In genomic region chr4:134449595-134450391, GRCm38 (mm10) we compare ENCODE assay signal across 9 mouse cellular contexts. TPM values are rescaled to one million over a fixed set of nuclear protein-coding genes. Genes with fewer than 3 reads are reported as not detected.
DNase-seq lines count a peak whose midpoint lies in the region; ATAC-seq and TF ChIP-seq lines count a peak whose summit lies in the region.
"Had no signal": no experiment of that assay in that cellular context is flagged by ENCODE, and none has a peak within 500 bp of the region (broad histone marks: within the 10 kb centered on the region; RNA-seq: fewer than 3 reads in every experiment).

No protein-coding gene starts in this region.

- peak overlapping the region; percentile 93 for H3K27ac ChIP-seq in forebrain, embryonic 12.5 days
- no peak overlapping the region for H3K27ac ChIP-seq in limb, embryonic 14.5 days (replicated peaks; ENCODE audit: low read depth, low read length)
- H3K27ac ChIP-seq: macrophage had no signal

- no peaks in the 10 kb centered on the region for H3K36me3 ChIP-seq in forebrain, embryonic 12.5 days (replicated peaks)
- no peaks in the 10 kb centered on the region for H3K36me3 ChIP-seq in limb, embryonic 14.5 days (ENCODE audit: control insufficient read depth, insufficient read depth, low read length)

- peak overlapping the region; percentile 42; the same call in 1 of the 2 replicates for H3K9ac ChIP-seq in forebrain, embryonic 12.5 days
- no peak overlapping the region for H3K9ac ChIP-seq in limb, embryonic 14.5 days (ENCODE audit: low read depth, low read length, severe bottlenecking)

- TF ChIP-seq POLR2A in limb, embryonic 14.5 days (IDR thresholded peaks at IDR 0.05; ENCODE audit: borderline replicate concordance, extremely low read depth, insufficient read depth, insufficient read length): no peak

- ATAC-seq in forebrain, embryonic 12.5 days (ENCODE audit: low FRiP score): peak; percentile 74
- no peak for ATAC-seq in limb, embryonic 14.5 days (ENCODE audit: low FRiP score, low read depth)

- no peak overlapping the region; the same call in 1 of the 2 replicates for H3K4me3 ChIP-seq in forebrain, embryonic 12.5 days (replicated peaks)
- H3K4me3 ChIP-seq in limb, embryonic 14.5 days (replicated peaks; ENCODE audit: low read length): no peak overlapping the region

- DNase-seq in adrenal gland, postnatal 10 days: peak; percentile 16
- DNase-seq in adrenal gland, adult 2 months: no peak
- peak; percentile 79 for DNase-seq in MN1 (ENCODE audit: low spot score)
- peak; percentile 49 for DNase-seq in limb, embryonic 14.5 days (ENCODE audit: low spot score)
- DNase-seq in urinary bladder, postnatal 36 days (ENCODE audit: low spot score in 2 of 2): no peak
- DNase-seq in thymus, postnatal 14 days: no peak
- DNase-seq in frontal cortex, postnatal 25 days (ENCODE audit: low spot score in 2 of 2): no peak

- H3K4me1 ChIP-seq in forebrain, embryonic 12.5 days: peaks cover 54% of the 10 kb centered on the region
- H3K4me1 ChIP-seq in limb, embryonic 14.5 days (ENCODE audit: control insufficient read depth, insufficient read depth, low read length): peaks cover 5% of the 10 kb centered on the region; the same call in 1 of the 2 replicates

- 9% methylated on average over 13 of the region's 13 CpGs for WGBS in forebrain, embryonic 12.5 days
- WGBS in limb, embryonic 14.5 days: 35% methylated on average over 13 of the region's 13 CpGs

- no peaks in the 10 kb centered on the region for H3K9me3 ChIP-seq in forebrain, embryonic 12.5 days
- H3K9me3 ChIP-seq in limb, embryonic 14.5 days (ENCODE audit: control insufficient read depth, low read length): no peaks in the 10 kb centered on the region

- H3K4me2 ChIP-seq in forebrain, embryonic 12.5 days: peak overlapping the region; percentile 40
- H3K4me2 ChIP-seq in limb, embryonic 14.5 days (replicated peaks; ENCODE audit: low read depth, low read length, severe bottlenecking): no peak overlapping the region

- peaks cover 13% of the 10 kb centered on the region for H3K27me3 ChIP-seq in forebrain, embryonic 12.5 days
- H3K27me3 ChIP-seq in limb, embryonic 14.5 days (ENCODE audit: control insufficient read depth, insufficient read depth, low read length): peaks cover 27% of the 10 kb centered on the region

RNA-seq across cellular contexts. Expression of gene Stmn1, which starts 18.3 kb away (rescaled TPM):
- 100 to 1,000 TPM; 140 to 156 TPM for total RNA-seq in adrenal gland, postnatal 10 days (2021)
- 10 to 100 TPM; 28.7 to 31.8 TPM for total RNA-seq in adrenal gland, adult 2 months (2021)
- polyA plus RNA-seq in adrenal gland, adult 2 months (2012; rRNA removed): 1.3 and 2.4 TPM in 2 replicates
- polyA plus RNA-seq in forebrain, embryonic 12.5 days (2016; fragmentation: Nextera tagmentation; extraction: Ambion mirVana): 4,517 and 4,745 TPM in 2 replicates
- polyA plus RNA-seq in limb, embryonic 14.5 days (2012; rRNA removed): 246 and 428 TPM in 2 replicates
- polyA plus RNA-seq in limb, embryonic 14.5 days (2014; fragmentation: Nextera tagmentation; extraction: Ambion mirVana): 1,273 and 1,449 TPM in 2 replicates

RNA-seq across cellular contexts. Expression of gene Paqr7, which starts 46.7 kb away (rescaled TPM):
- total RNA-seq in adrenal gland, postnatal 10 days (2021): 10 to 100 TPM; 23.5 to 28.6 TPM
- total RNA-seq in adrenal gland, adult 2 months (2021): 10 to 100 TPM; 30.3 to 78.9 TPM
- polyA plus RNA-seq in adrenal gland, adult 2 months (2012; rRNA removed): 196 and 204 TPM in 2 replicates
- polyA plus RNA-seq in forebrain, embryonic 12.5 days (2016; fragmentation: Nextera tagmentation; extraction: Ambion mirVana): 3.8 and 4.9 TPM in 2 replicates
- 5.9 and 8.2 TPM in 2 replicates for polyA plus RNA-seq in limb, embryonic 14.5 days (2012; rRNA removed)
- 2.3 and 2.9 TPM in 2 replicates for polyA plus RNA-seq in limb, embryonic 14.5 days (2014; fragmentation: Nextera tagmentation; extraction: Ambion mirVana)

RNA-seq across cellular contexts. Expression of gene Pafah2, which starts 53.7 kb away (rescaled TPM):
- 10 to 100 TPM; 20.8 to 22.1 TPM for total RNA-seq in adrenal gland, postnatal 10 days (2021)
- total RNA-seq in adrenal gland, adult 2 months (2021): 10 to 100 TPM; 12.1 to 18.7 TPM
- 9.1 and 15.1 TPM in 2 replicates for polyA plus RNA-seq in adrenal gland, adult 2 months (2012; rRNA removed)
- polyA plus RNA-seq in forebrain, embryonic 12.5 days (2016; fragmentation: Nextera tagmentation; extraction: Ambion mirVana): 7.2 and 8.3 TPM in 2 replicates
- 25.9 and 30.2 TPM in 2 replicates for polyA plus RNA-seq in limb, embryonic 14.5 days (2012; rRNA removed)
- polyA plus RNA-seq in limb, embryonic 14.5 days (2014; fragmentation: Nextera tagmentation; extraction: Ambion mirVana): 14.3 and 17.1 TPM in 2 replicates

Comparison
In these comparisons a context has a peak if more than half of its experiments do, and no peak if none do; other contexts are left out.
1. DNase-seq: peak in adrenal gland, postnatal 10 days (single experiment), MN1 (single experiment) and limb, embryonic 14.5 days (single experiment); none in adrenal gland, adult 2 months (single experiment), urinary bladder, postnatal 36 days (0 of 2), thymus, postnatal 14 days (single experiment) and frontal cortex, postnatal 25 days (0 of 2).
2. RNA of gene Stmn1, which starts 18.3 kb away (polyA plus RNA-seq): 4,517 to 4,745 TPM in forebrain, embryonic 12.5 days and 246 to 1,449 TPM in limb, embryonic 14.5 days; 1.3 to 2.4 TPM in adrenal gland, adult 2 months; every median in the first group is over 10 times any median in the second.
3. RNA of gene Paqr7, which starts 46.7 kb away (polyA plus RNA-seq): 196 to 204 TPM in adrenal gland, adult 2 months; 2.3 to 8.2 TPM in limb, embryonic 14.5 days and 3.8 to 4.9 TPM in forebrain, embryonic 12.5 days; every median in the first group is over 10 times any median in the second.